Mouse (Mus musculus) gastrocnemius, adult 18-20 months (tissue): ENCODE data around the gene Nle1. TPM values are rescaled to one million over a fixed set of nuclear protein-coding genes. Genes with fewer than 3 reads are reported as not detected.
A peak's percentile ranks its signal among the peaks of the same experiment; 100 is the strongest.
"Not testable (repeated sequence)": the region's sequence is repeated elsewhere in the genome, so short reads cannot be mapped to it uniquely, and the experiment has no call there.

Source experiments
- DNase-seq: peaks from one replicate; pipeline ENCODE4 v3.0.0; 2021; ENCODE audit warnings: low spot score
- long read RNA-seq, 2 experiments: library from polyadenylated mRNA; stranded (forward); transcript quantifications; one replicate each; pipeline ENCODE4 v2.0.0; 2021
- total RNA-seq, 2 experiments: library from RNA; stranded (reverse); gene quantifications; 2 replicates each; pipeline ENCODE4 v1.2.3; 2021

Nle1 gene
- total RNA-seq = 10 to 100 TPM; 10.4 to 13.9 TPM
- long read RNA-seq, experiment 1, partial matches to known transcripts = 1 of 12 reads
- long read RNA-seq, experiment 1, other reads (novel, unspliced or antisense) = 6 of 12 reads
- long read RNA-seq, experiment 2, transcript Nle1-201 (13 exons, 1,783 nt) = major isoform, 8 of 22 reads
- long read RNA-seq, experiment 2, partial matches to known transcripts = 2 of 22 reads
- long read RNA-seq, experiment 2, other reads (novel, unspliced or antisense) = 12 of 22 reads

DNA sequence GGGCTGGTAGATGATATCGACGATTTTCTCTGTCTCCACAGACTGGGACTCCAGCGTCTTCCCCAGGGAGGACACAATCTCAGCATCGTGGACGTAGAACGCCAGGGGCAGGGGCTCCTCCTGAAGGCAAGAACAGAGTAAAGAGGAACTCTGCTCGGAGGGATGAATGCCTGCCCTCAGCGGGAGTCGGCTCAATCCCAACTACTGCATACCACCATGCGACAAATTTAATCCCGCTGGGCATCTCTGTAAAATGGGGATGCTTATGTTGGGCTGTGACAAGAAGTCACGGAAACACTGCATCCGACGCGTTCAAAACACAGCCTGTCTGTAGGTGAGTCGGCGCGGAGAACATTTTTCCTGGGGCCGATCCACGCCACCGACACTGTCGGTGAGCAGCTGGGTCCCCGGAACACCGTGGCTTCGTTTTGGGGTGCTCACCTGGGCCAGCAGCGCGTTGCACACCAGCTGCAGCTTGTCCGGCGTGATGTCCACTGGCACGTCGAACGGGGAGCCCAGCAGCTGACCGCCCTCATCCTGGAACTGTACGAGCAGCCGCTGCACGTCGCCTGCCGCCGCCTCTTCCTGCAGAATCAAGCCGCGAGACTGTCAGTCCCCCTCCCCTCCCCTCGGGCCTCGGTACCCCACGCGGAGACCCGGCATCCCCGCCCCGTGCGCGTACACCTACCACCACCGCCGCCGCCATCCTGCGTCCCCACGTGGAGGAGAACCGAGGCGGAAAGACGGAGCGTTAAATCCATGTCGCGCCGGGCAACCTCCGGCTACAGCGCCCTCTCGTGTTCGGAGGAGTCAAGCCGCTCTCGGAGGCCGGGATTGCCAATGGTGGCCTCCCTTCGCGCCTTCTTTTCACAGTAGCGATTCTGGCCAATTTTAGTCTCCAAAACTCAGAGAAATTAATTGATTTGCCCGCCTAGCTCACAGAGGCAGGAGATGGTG, at the start of gene Nle1:
Gene Nle1, minus strand, starts transcription at position 761 of the 957 bp plus-strand sequence.
- peak; percentile 94 for DNase-seq

- DNase-seq = no peak
Observed at GRCm38 (mm10) chr11:82956925-82957324, 48.7 kb upstream of the Nle1 start.

- no peak for DNase-seq
Observed at GRCm38 (mm10) chr11:82954631-82955030, 46.4 kb upstream of the Nle1 start.

DNA sequence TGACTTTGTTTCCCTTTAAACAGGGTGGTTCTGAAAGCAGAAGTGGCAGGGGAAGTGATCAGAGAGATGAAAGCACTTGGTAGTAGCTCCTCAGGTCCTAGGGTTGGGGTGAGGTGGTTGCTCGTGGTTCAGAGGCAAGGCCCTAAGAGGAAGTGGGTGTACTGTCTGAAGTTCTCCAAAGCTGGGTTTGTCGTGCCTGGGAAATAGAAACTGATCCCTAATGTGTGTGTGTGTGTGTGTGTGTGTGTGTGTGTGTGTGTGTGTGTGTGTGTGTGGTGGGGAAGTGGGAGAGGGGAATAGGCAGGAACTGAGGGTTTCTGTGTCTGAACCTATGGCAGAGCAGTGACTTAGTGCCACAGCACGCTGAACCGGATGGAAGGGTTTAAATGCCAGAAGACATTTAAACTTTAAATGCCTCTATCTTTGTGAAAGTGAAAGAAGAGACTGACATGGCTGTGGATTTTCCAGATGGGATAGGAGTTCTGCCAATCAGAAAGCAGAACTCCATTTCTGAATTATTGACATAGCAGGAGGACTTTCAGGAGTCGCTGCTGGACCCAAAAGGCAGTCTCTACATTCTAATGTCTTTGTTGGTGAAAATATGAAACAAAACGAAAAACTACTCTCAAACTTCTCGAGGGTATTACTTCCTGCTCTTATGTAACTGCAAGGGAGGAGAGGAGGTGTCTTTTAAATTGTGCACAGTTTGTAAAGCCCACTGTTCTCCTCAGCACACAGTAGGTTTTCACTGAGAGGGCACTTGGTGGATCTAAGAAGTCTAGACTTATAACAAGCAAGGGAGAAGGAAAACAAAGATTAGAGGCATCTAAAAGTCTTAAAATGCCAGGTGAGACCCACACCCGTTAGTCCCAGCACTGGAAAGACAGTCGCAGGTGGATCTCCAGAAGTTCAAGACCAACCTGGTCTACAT, 44.7 kb upstream of the Nle1 start:
- no peak for DNase-seq

- DNase-seq = peak; percentile 69
Observed at GRCm38 (mm10) chr11:82951865-82952611, 43.8 kb upstream of the Nle1 start.

- DNase-seq = peak; percentile 65
Observed at GRCm38 (mm10) chr11:82950736-82951481, 42.7 kb upstream of the Nle1 start, which contains the start of gene Slfn5. Slfn5 (plus strand) TSS chr11:82951349.

GRCm38 (mm10) chr11:82949036-82949435, 40.8 kb upstream of the Nle1 start:
- DNase-seq = no peak

GRCm38 (mm10) chr11:82947457-82947856, 39.2 kb upstream of the Nle1 start:
- DNase-seq = no peak

DNA sequence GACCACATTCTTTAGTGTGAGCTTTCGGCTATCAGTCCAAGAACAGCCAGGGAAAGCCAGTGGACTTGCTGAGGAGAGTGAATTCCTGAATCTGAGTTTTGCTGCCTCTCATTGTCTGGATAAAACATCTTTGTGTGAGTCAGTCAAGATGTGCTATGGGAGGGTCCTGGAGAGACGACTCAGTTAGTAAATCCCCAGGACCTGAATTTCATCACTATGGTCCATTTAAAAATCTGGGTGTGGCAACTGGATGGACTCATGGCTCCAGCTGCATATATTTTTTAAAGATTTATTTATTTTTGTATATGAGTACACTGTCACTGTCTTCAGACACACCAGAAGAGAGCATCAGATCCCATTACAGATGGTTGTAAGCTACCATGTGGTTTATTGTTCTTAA, 37.4 kb upstream of the Nle1 start:
- no peak for DNase-seq

- DNase-seq = no peak
Observed at GRCm38 (mm10) chr11:82943336-82943735, 35.1 kb upstream of the Nle1 start.

DNA sequence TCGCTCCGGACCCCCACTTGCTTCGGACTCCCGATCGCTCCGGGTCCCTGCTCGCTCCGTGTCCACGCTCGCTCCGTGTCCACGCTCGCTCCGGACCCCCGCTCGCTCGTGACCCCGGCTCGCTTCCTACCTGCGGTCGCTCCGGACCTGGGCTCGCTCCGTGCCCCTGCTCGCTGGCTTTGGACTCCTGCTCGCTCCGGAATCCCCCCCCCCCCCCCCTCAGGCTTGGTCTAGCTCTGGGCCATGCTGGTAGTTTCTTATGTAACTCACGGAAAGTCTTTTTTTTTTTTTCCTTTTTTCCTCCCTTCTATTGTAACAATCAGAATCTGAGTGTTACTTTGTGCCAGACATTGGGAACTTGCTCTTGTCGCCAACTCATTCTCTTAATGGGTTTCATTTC, 25.0 kb upstream of the Nle1 start:
- no peak for DNase-seq

- DNase-seq = not testable (repeated sequence)
Observed at GRCm38 (mm10) chr11:82931671-82932450, 23.6 kb upstream of the Nle1 start.

GRCm38 (mm10) chr11:82931161-82931560, 22.9 kb upstream of the Nle1 start:
- not testable (repeated sequence) for DNase-seq

- DNase-seq = not testable (repeated sequence)
Observed at GRCm38 (mm10) chr11:82930391-82930955, 22.3 kb upstream of the Nle1 start.

DNA sequence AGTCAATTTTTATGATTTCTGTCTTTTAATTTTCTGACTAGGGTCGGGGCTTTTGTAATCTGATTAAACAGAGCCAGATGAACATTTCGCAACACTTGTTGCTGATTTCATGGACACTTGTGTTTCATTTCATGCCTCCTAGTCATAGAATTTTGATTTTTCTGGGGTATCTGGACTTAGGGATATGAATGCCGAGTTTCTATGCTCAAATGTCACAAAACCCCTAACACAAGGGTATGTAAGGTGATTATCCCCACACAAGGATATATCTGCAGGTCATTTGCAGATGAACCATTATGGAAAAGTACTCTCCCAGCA, 21.4 kb upstream of the Nle1 start:
- DNase-seq = peak; percentile 28

- no peak for DNase-seq
Observed at GRCm38 (mm10) chr11:82928897-82929632, 20.9 kb upstream of the Nle1 start.

DNA sequence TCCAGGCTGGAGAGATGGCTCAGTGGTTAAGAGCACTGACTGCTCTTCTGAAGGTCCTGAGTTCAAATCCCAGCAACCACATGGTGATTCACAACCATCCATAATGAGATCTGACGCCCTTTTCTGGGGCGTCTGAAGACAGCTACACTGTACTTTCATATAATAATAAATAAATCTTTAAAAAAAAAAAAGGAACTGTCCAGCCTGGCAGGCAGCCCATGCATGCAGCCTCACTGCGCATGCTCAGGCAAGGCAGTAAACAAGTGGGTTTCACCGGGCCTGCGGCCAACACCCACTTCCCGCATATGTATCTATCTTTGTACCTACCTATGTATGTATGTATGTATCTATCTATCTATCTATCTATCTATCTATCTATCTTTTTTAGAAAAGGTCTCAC, 15.7 kb upstream of the Nle1 start:
- DNase-seq = not testable (repeated sequence)

DNA sequence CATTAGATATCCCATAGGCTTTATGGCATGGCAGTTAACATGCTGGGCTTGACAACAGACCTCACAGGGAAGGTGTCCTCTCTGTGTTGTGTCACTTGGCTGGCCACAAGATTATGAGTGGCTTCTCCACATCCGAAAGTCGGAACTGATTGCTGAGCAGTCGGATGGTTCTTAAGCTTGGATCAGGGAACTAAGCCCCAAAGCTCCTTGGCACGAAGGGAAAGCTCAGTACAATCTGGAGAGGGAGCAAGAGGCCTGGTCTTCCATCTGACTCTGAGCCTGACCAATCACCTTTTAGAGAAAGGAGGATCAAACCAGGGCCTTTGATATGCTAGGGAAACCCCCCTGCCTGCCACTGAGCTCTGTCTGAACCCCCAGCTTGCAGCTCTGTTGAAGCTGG, 13.5 kb upstream of the Nle1 start:
- DNase-seq = no peak
